16 mouse cellular contexts compared by ENCODE assay signal in the genomic region with DNA sequence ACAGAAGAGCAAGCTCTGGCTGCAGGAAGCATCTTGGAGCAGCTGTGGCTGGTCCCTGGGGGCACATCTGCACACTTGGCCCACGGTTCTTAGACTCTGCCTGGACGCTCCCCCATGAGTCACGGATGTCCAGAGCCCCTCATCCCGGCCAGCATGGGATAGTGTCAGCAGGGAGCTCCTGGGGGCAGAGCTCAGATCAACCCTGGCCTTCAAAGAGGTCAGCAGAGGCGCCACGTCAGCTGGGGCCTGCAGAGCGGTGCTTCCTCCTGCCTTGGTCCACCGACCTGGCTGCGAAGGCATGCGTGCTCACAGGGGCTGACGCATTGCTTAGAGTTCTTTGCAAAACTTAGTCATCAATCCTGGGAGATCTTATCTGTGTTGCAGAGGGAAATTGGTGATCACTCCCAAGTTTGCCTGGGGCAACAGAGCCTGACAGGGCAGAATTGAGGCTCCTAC. TPM values are rescaled to one million over a fixed set of nuclear protein-coding genes. Genes with fewer than 3 reads are reported as not detected.
DNase-seq lines count a peak whose midpoint lies in the region; ATAC-seq and TF ChIP-seq lines count a peak whose summit lies in the region.
"Had no signal": no experiment of that assay in that cellular context is flagged by ENCODE, and none has a peak within 500 bp of the region (broad histone marks: within the 10 kb centered on the region; RNA-seq: fewer than 3 reads in every experiment).

No protein-coding gene starts in this region.

- no peaks in the 10 kb centered on the region for H3K9me3 ChIP-seq in heart, embryonic 12.5 days (replicated peaks)
- no peaks in the 10 kb centered on the region for H3K9me3 ChIP-seq in forebrain, embryonic 14.5 days (replicated peaks; ENCODE audit: control insufficient read depth, low read length)
- no peaks in the 10 kb centered on the region for H3K9me3 ChIP-seq in forebrain, postnatal 0 days (ENCODE audit: low read length)
- H3K9me3 ChIP-seq: stomach, embryonic 15.5 days had no signal

- ATAC-seq in heart, embryonic 12.5 days (ENCODE audit: insufficient number of reproducible peaks, low FRiP score): no peak
- ATAC-seq in forebrain, embryonic 14.5 days: no peak
- ATAC-seq in forebrain, postnatal 0 days: no peak
- ATAC-seq: CD4-positive, CD25-positive, alpha-beta regulatory T cell, adult 4 months; inflammation-experienced regulatory T-cells, adult 6 months had no signal

- no peak overlapping the region for H3K27ac ChIP-seq in heart, embryonic 12.5 days (ENCODE audit: poor library complexity, severe bottlenecking)
- no peak overlapping the region for H3K27ac ChIP-seq in forebrain, embryonic 14.5 days (ENCODE audit: low read depth, low read length)
- H3K27ac ChIP-seq in forebrain, postnatal 0 days (ENCODE audit: low read depth, low read length): no peak overlapping the region
- H3K27ac ChIP-seq: stomach, embryonic 15.5 days had no signal

- no peaks in the 10 kb centered on the region for H3K4me1 ChIP-seq in heart, embryonic 12.5 days (replicated peaks)
- H3K4me1 ChIP-seq in forebrain, embryonic 14.5 days (ENCODE audit: control insufficient read depth, insufficient read depth, low read length): no peaks in the 10 kb centered on the region
- no peaks in the 10 kb centered on the region for H3K4me1 ChIP-seq in forebrain, postnatal 0 days (ENCODE audit: insufficient read depth)
- H3K4me1 ChIP-seq: stomach, embryonic 15.5 days had no signal

- DNase-seq in heart, adult 18-20 months: peak; percentile 34 to 66
- DNase-seq in Muller cell, postnatal 12 days (ENCODE audit: inconsistent ontology term): peak; percentile 22
- DNase-seq in gastrocnemius, postnatal 10 days: peak; percentile 65
- no peak for DNase-seq in forebrain, embryonic 14.5 days (ENCODE audit: low spot score)
- DNase-seq in thymus, postnatal 36 days: no peak
- DNase-seq in forebrain, postnatal 0 days: no peak
- DNase-seq: cerebellum, postnatal 36 days; left cerebral cortex, postnatal 4 days had no signal

- no peaks in the 10 kb centered on the region for H3K36me3 ChIP-seq in heart, embryonic 12.5 days
- H3K36me3 ChIP-seq in myocyte (ENCODE audit: control insufficient read depth, insufficient read depth): no peaks in the 10 kb centered on the region
- no peaks in the 10 kb centered on the region for H3K36me3 ChIP-seq in forebrain, embryonic 14.5 days (ENCODE audit: control insufficient read depth, insufficient read depth, low read length)
- H3K36me3 ChIP-seq in forebrain, postnatal 0 days (ENCODE audit: insufficient read depth): no peaks in the 10 kb centered on the region
- H3K36me3 ChIP-seq: stomach, embryonic 15.5 days had no signal

- no peak overlapping the region for H3K4me3 ChIP-seq in heart, embryonic 12.5 days
- no peak overlapping the region for H3K4me3 ChIP-seq in myocyte
- H3K4me3 ChIP-seq in forebrain, embryonic 14.5 days (ENCODE audit: low read depth, low read length): no peak overlapping the region
- H3K4me3 ChIP-seq in forebrain, postnatal 0 days (ENCODE audit: low read depth, low read length): no peak overlapping the region
- H3K4me3 ChIP-seq: stomach, embryonic 15.5 days had no signal

- no peak for TF ChIP-seq CTCF in forebrain, postnatal 0 days (IDR thresholded peaks at IDR 0.05; ENCODE audit: low read depth)

- no peak overlapping the region for H3K4me2 ChIP-seq in heart, embryonic 12.5 days
- H3K4me2 ChIP-seq in myocyte (ENCODE audit: low read depth): peak overlapping the region; percentile 39
- H3K4me2 ChIP-seq in forebrain, embryonic 14.5 days (ENCODE audit: low read length): no peak overlapping the region
- H3K4me2 ChIP-seq in forebrain, postnatal 0 days (ENCODE audit: low read depth): no peak overlapping the region
- H3K4me2 ChIP-seq: stomach, embryonic 15.5 days had no signal

- no peak overlapping the region for H3ac ChIP-seq in myocyte (ENCODE audit: control insufficient read depth, insufficient read length)

- no peak for TF ChIP-seq POLR2A in myocyte (IDR thresholded peaks at IDR 0.05; ENCODE audit: insufficient read length, low read depth)

- 68% methylated on average over 11 of the region's 11 CpGs for WGBS in heart, embryonic 12.5 days
- WGBS in forebrain, embryonic 14.5 days: 79% methylated on average over 11 of the region's 11 CpGs
- WGBS in forebrain, postnatal 0 days: 87% methylated on average over 11 of the region's 11 CpGs

- H3K9ac ChIP-seq in heart, embryonic 12.5 days: no peak overlapping the region
- no peak overlapping the region for H3K9ac ChIP-seq in forebrain, embryonic 14.5 days (ENCODE audit: low read length)
- no peak overlapping the region for H3K9ac ChIP-seq in forebrain, postnatal 0 days
- H3K9ac ChIP-seq: stomach, embryonic 15.5 days had no signal

- H3K79me2 ChIP-seq in myocyte (ENCODE audit: control insufficient read depth, insufficient read depth): no peaks in the 10 kb centered on the region

- peaks cover 17% of the 10 kb centered on the region for H3K27me3 ChIP-seq in heart, embryonic 12.5 days (replicated peaks)
- H3K27me3 ChIP-seq in myocyte (ENCODE audit: control insufficient read depth, insufficient read depth, insufficient read length): no peaks in the 10 kb centered on the region
- H3K27me3 ChIP-seq in forebrain, embryonic 14.5 days (replicated peaks; ENCODE audit: control insufficient read depth, insufficient read depth, low read length): no peaks in the 10 kb centered on the region
- no peaks in the 10 kb centered on the region for H3K27me3 ChIP-seq in forebrain, postnatal 0 days (ENCODE audit: insufficient read depth, low read length)
- H3K27me3 ChIP-seq: stomach, embryonic 15.5 days had no signal

TF ChIP-seq in myocyte, 11 proteins besides CTCF, POLR2A, EP300 and RAD21:
- no peak for TF ChIP-seq REST (IDR thresholded peaks at IDR 0.05; ENCODE audit: insufficient read depth, insufficient read length)
- TF ChIP-seq MYOD1 (IDR thresholded peaks at IDR 0.05; ENCODE audit: control insufficient read depth in 1 of 3, insufficient read length in 2 of 3, low read depth in 2 of 3): peak in 2 of 3 experiments; percentile 34 to 54

RNA-seq across cellular contexts. Expression of gene Kcnk16, which starts 22.2 kb away (rescaled TPM):
- total RNA-seq in heart, adult 18-20 months (2021): not detected
- not detected in 2 replicates for polyA plus RNA-seq in heart, embryonic 12.5 days (2016; fragmentation: Nextera tagmentation; extraction: Ambion mirVana)
- total RNA-seq in gastrocnemius, postnatal 10 days (2021): not detected
- polyA plus RNA-seq in myocyte (2012; fragmentation: generic; extraction: Trizol): not detected
- polyA plus RNA-seq in forebrain, embryonic 14.5 days (2014; fragmentation: Nextera tagmentation; extraction: Ambion mirVana): not detected in 2 replicates
- total RNA-seq in forebrain, postnatal 0 days (2014; rRNA removed): not detected in 2 replicates
- polyA plus RNA-seq in forebrain, postnatal 0 days (2015; fragmentation: Nextera tagmentation; extraction: Ambion mirVana): not detected in 2 replicates
- total RNA-seq: granulocyte monocyte progenitor cell, adult 5-6 weeks; layer of hippocampus, adult 18-20 months; left cerebral cortex, postnatal 4 days; megakaryocyte, adult 5-6 weeks had no signal
- polyA plus RNA-seq: CD4-positive, CD25-positive, alpha-beta regulatory T cell, adult 4 months; inflammation-experienced regulatory T-cells, adult 6 months had no signal

RNA-seq across cellular contexts. Expression of gene Nudt13, which starts 47.7 kb away (rescaled TPM):
- total RNA-seq in heart, adult 18-20 months (2021): 10 to 100 TPM; 32.6 to 35.8 TPM
- polyA plus RNA-seq in heart, embryonic 12.5 days (2016; fragmentation: Nextera tagmentation; extraction: Ambion mirVana): 10.9 and 16.4 TPM in 2 replicates
- 10 to 100 TPM; 21.3 to 22.9 TPM for total RNA-seq in gastrocnemius, postnatal 10 days (2021)
- 11.1 TPM for polyA plus RNA-seq in myocyte (2012; fragmentation: generic; extraction: Trizol)
- polyA plus RNA-seq in forebrain, embryonic 14.5 days (2014; fragmentation: Nextera tagmentation; extraction: Ambion mirVana): 11.1 and 14.7 TPM in 2 replicates
- 23.5 and 26.0 TPM in 2 replicates for total RNA-seq in forebrain, postnatal 0 days (2014; rRNA removed)
- 10.7 and 13.5 TPM in 2 replicates for polyA plus RNA-seq in forebrain, postnatal 0 days (2015; fragmentation: Nextera tagmentation; extraction: Ambion mirVana)

Comparison
In these comparisons a context has a peak if more than half of its experiments do, and no peak if none do; other contexts are left out.
1. DNase-seq: peak in heart, adult 18-20 months (2 of 2), Muller cell, postnatal 12 days (single experiment) and gastrocnemius, postnatal 10 days (single experiment); none in forebrain, embryonic 14.5 days (single experiment), thymus, postnatal 36 days (0 of 2) and forebrain, postnatal 0 days (single experiment).